In genomic region chr7:81827806-81828667, GRCm38 (mm10) we compare ENCODE assay signal across 1 mouse cellular context.
TF ChIP-seq lines count a peak whose summit lies in the region.

No protein-coding gene starts in this region.

TF ChIP-seq in MEL, 35 proteins besides CTCF, POLR2A, EP300 and RAD21 (continued from another document):
- TF ChIP-seq NRF1 (IDR thresholded peaks at IDR 0.05; ENCODE audit: insufficient read depth, low read depth, low read length, poor library complexity, severe bottlenecking) (no peak), SIN3A (IDR thresholded peaks at IDR 0.05; ENCODE audit: low read length) (peak; percentile 63; the same call in 1 of the 2 replicates), MEF2A (IDR thresholded peaks at IDR 0.05; ENCODE audit: extremely low read depth, insufficient replicate concordance, low read depth, low read length, poor library complexity, severe bottlenecking) (no peak), TBP (IDR thresholded peaks at IDR 0.05; ENCODE audit: low read depth, low read length) (0 out of 2 replicates have a peak, but pooled peaks have one; percentile 17), ELF1 (IDR thresholded peaks at IDR 0.05; ENCODE audit: low read depth, low read length) (0 out of 2 replicates have a peak, but pooled peaks have one; percentile 34)
